Comparison of ENCODE assay signal across 13 mouse cellular contexts in the genomic region with DNA sequence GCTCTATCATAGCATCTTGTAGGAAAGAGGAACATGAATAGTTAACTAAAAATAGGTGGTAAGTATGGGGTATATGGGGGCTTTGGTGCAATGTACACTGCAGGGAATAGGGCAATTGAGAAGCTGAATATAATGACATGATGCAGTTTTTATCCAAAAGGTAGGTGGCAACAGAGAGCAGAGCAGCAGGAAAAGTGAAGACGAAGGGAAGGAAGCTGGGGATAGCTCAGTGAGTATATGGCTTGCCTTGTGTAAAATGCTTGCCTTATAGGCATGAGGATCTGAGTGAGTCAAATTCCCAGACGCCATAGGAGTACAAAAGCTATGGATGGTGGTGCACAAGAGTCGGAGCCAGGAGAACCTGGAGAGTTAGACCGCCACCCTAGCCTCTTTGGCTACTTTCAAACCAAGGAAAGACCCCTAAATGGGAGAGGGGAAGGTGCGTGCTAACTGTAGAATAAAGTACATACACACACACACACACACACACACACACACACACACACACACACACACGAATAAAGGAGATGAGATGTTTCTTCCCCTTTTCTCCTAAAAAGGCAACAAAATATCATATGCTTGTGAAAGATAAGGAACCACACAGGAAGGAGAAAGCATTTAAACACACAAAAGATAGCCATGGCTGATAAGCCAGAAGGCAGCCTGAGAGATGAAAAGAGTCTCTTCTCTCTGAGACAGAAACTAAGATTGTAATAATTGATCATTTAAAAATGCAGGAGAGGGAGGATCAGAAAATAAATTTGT. TPM values are rescaled to one million over a fixed set of nuclear protein-coding genes. Genes with fewer than 3 reads are reported as not detected.
DNase-seq lines count a peak whose midpoint lies in the region; ATAC-seq and TF ChIP-seq lines count a peak whose summit lies in the region.
"Had no signal": no experiment of that assay in that cellular context is flagged by ENCODE, and none has a peak within 500 bp of the region (broad histone marks: within the 10 kb centered on the region; RNA-seq: fewer than 3 reads in every experiment).

No protein-coding gene starts in this region.

- intact Hi-C loops in left cerebral cortex, adult 2 months (cut with DNase I): loop anchor here (2.0 kb wide), 1 partner anchor 142 kb away; the partner anchor contains the start of gene Ncoa7
- intact Hi-C loops in left cerebral cortex, postnatal 14 days (cut with DNase I): no loop called here
- intact Hi-C loops in gastrocnemius, postnatal 14 days (cut with DNase I; ENCODE audit: low total_unique reads): no loop called here

- DNase-seq in cerebellum, adult 11 months: peak; percentile 5
- DNase-seq in cerebellum, adult 11-12 months: no peak
- DNase-seq in left cerebral cortex, adult 2 months (ENCODE audit: extremely low spot score in 1 of 2, low spot score in 2 of 2): no peak
- no peak for DNase-seq in left cerebral cortex, postnatal 14 days (ENCODE audit: low spot score in 2 of 2)
- peak; percentile 40 for DNase-seq in brain, adult 2 months (ENCODE audit: low read depth, low spot score)
- DNase-seq in gastrocnemius, postnatal 14 days: no peak
- DNase-seq: adrenal gland, adult 8-10 months; heart, postnatal 4 days; midbrain, embryonic 14.5 days had no signal

- no peak overlapping the region for H3K4me3 ChIP-seq in left cerebral cortex, adult 2 months
- H3K4me3 ChIP-seq: embryonic facial prominence, embryonic 13.5 days; limb, embryonic 13.5 days had no signal

- no peak overlapping the region for H3K27ac ChIP-seq in left cerebral cortex, adult 2 months
- H3K27ac ChIP-seq: embryonic facial prominence, embryonic 13.5 days; limb, embryonic 13.5 days had no signal

- ATAC-seq in megakaryocyte progenitor cell, adult 5-6 weeks (replicated peaks; ENCODE audit: poor library complexity): peak; percentile 84
- ATAC-seq in erythroid progenitor cell, adult 5-6 weeks (replicated peaks; ENCODE audit: low FRiP score, poor library complexity, severe bottlenecking): no peak

- peak; percentile 63 for TF ChIP-seq CTCF in left cerebral cortex, adult 2 months (IDR thresholded peaks at IDR 0.05)

RNA-seq across cellular contexts. Expression of gene Hint3, which starts 31.3 kb away (rescaled TPM):
- total RNA-seq in left cerebral cortex, adult 2 months (2021): 10 to 100 TPM; 44.8 to 45.5 TPM
- total RNA-seq in left cerebral cortex, postnatal 14 days (2021): 10 to 100 TPM; 40.2 to 41.7 TPM
- total RNA-seq in megakaryocyte progenitor cell, adult 5-6 weeks (2015): 13.7 and 16.6 TPM in 2 replicates
- 5.7 and 9.8 TPM in 2 replicates for total RNA-seq in megakaryocyte progenitor cell, adult 5-6 weeks (2017)
- total RNA-seq in gastrocnemius, postnatal 14 days (2021): 10 to 100 TPM; 38.1 to 44.6 TPM
- 12.6 and 15.5 TPM in 2 replicates for total RNA-seq in erythroid progenitor cell, adult 5-6 weeks (2015; ENCODE audit: low replicate concordance)
- total RNA-seq in erythroid progenitor cell, adult 5-6 weeks (2017; ENCODE audit: low replicate concordance): 11.9 and 17.5 TPM in 2 replicates

Comparison
In these comparisons a context has a peak if more than half of its experiments do, and no peak if none do; other contexts are left out.
1. DNase-seq: peak in cerebellum, adult 11 months (single experiment) and brain, adult 2 months (single experiment); none in cerebellum, adult 11-12 months (single experiment), left cerebral cortex, adult 2 months (0 of 2), left cerebral cortex, postnatal 14 days (0 of 2) and gastrocnemius, postnatal 14 days (single experiment).